Mouse (Mus musculus) MEL (cell line): Measurements from ENCODE around the gene Fam166a. TPM values are rescaled to one million over a fixed set of nuclear protein-coding genes. Genes with fewer than 3 reads are reported as not detected.

ENCODE experiments used
- DNase-seq: peaks from one replicate; pipeline ENCODE4 v3.0.0; 2011; ENCODE audit warnings: low read depth, low spot score
- H3K27ac ChIP-seq: 2 replicates; pipeline ENCODE4 v1.5.1; 2012; ENCODE audit warnings: low read depth, mild to moderate bottlenecking, control low read depth, low read length, moderate library complexity; ENCODE audit not compliant: control insufficient read depth
- H3K27me3 ChIP-seq, 2 experiments: fragments of 150-350 bp in 1 of 2; sonication (generic) in 1 of 2; 2 replicates each; pipeline ENCODE4 v1.6.1; 2012; ENCODE audit warnings: low read length in 2 of 2, mild to moderate bottlenecking in 2 of 2, improper control_type of control experiment in 1 of 2, moderate library complexity in 1 of 2; ENCODE audit not compliant: insufficient read depth in 2 of 2, control insufficient read depth in 1 of 2
- H3K36me3 ChIP-seq, 2 experiments: 2 replicates each; pipeline ENCODE4 v1.6.1; 2012 to 2014; ENCODE audit warnings: low read length in 2 of 2, improper control_type of control experiment in 1 of 2, inconsistent platforms in 1 of 2, mild to moderate bottlenecking in 1 of 2; ENCODE audit not compliant: insufficient read depth in 2 of 2, control insufficient read depth in 1 of 2
- H3K4me1 ChIP-seq, 2 experiments: fragments of 150-350 bp in 1 of 2; sonication (generic) in 1 of 2; 2 replicates each; pipeline ENCODE4 v1.6.1; 2012; ENCODE audit warnings: low read length in 2 of 2, improper control_type of control experiment in 1 of 2, mild to moderate bottlenecking in 1 of 2; ENCODE audit not compliant: insufficient read depth in 2 of 2, control insufficient read depth in 1 of 2
- H3K4me3 ChIP-seq, 2 experiments: fragments of 150-350 bp in 1 of 2; sonication (generic) in 1 of 2; 2 replicates each; pipeline ENCODE4 v1.5.1; 2012; ENCODE audit warnings: low read depth in 2 of 2, low read length in 2 of 2, mild to moderate bottlenecking in 2 of 2, moderate library complexity in 2 of 2, control low read depth in 1 of 2, improper control_type of control experiment in 1 of 2; ENCODE audit not compliant: control insufficient read depth in 1 of 2, insufficient read depth in 1 of 2
- H3K79me2 ChIP-seq: 2 replicates; pipeline ENCODE4 v1.6.1; 2012; ENCODE audit warnings: mild to moderate bottlenecking, low read length, moderate library complexity; ENCODE audit not compliant: control insufficient read depth, poor library complexity, insufficient read depth
- H3K9ac ChIP-seq: 2 replicates; pipeline ENCODE4 v1.6.1; 2012; ENCODE audit warnings: low read depth, mild to moderate bottlenecking, control low read depth, low read length, moderate library complexity; ENCODE audit not compliant: control insufficient read depth, poor library complexity, severe bottlenecking
- H3K9me3 ChIP-seq: fragments of 150-350 bp; sonication (generic); replicated peaks from 2 replicates; pipeline ENCODE4 v1.6.1; 2012; ENCODE audit warnings: mild to moderate bottlenecking, low read length, improper control_type of control experiment, moderate library complexity; ENCODE audit not compliant: insufficient read depth
- CHD2 ChIP-seq: IDR thresholded peaks from 2 replicates; pipeline ENCODE4 v1.6.1; 2011; ENCODE audit warnings: low read length, improper control_type of control experiment
- E2F4 ChIP-seq: IDR thresholded peaks from 2 replicates; pipeline ENCODE4 v1.6.1; 2011; ENCODE audit warnings: low read depth, low read length, improper control_type of control experiment, borderline replicate concordance
- EP300 ChIP-seq, 2 experiments: IDR thresholded peaks; 2 replicates each; pipeline ENCODE4 v1.6.1; 2011; ENCODE audit warnings: improper control_type of control experiment in 2 of 2, low read length in 2 of 2, low read depth in 1 of 2, mild to moderate bottlenecking in 1 of 2
- GABPA ChIP-seq: IDR thresholded peaks from 2 replicates; pipeline ENCODE4 v1.6.1; 2012; ENCODE audit warnings: low read depth, mild to moderate bottlenecking, inconsistent platforms, low read length, improper control_type of control experiment, moderate library complexity
- GATA1 ChIP-seq: IDR thresholded peaks from 2 replicates; pipeline ENCODE4 v1.6.1; 2011; ENCODE audit warnings: low read depth, low read length, improper control_type of control experiment
- MAFK ChIP-seq: IDR thresholded peaks from 2 replicates; pipeline ENCODE4 v1.6.1; 2011; ENCODE audit warnings: low read depth, mild to moderate bottlenecking, low read length, improper control_type of control experiment, borderline replicate concordance
- MEF2A ChIP-seq: IDR thresholded peaks from 2 replicates; pipeline ENCODE4 v1.6.1; 2014; ENCODE audit warnings: low read depth, mild to moderate bottlenecking, inconsistent platforms, low read length, improper control_type of control experiment; ENCODE audit not compliant: poor library complexity, insufficient replicate concordance, severe bottlenecking; ENCODE audit errors: extremely low read depth
- MXI1 ChIP-seq: IDR thresholded peaks from 2 replicates; pipeline ENCODE4 v1.6.1; 2011; ENCODE audit warnings: mild to moderate bottlenecking, low read depth, low read length, improper control_type of control experiment
- MYC ChIP-seq: IDR thresholded peaks from 2 replicates; pipeline ENCODE4 v1.6.1; 2011; ENCODE audit warnings: low read depth, mild to moderate bottlenecking, low read length, improper control_type of control experiment, moderate library complexity
- POLR2A ChIP-seq, 2 experiments: IDR thresholded peaks; 2 replicates each; pipeline ENCODE4 v1.6.1; 2011 to 2012; ENCODE audit warnings: low read length in 2 of 2, mild to moderate bottlenecking in 2 of 2, control low read depth in 1 of 2, improper control_type of control experiment in 1 of 2, low read depth in 1 of 2, moderate library complexity in 1 of 2; ENCODE audit not compliant: control insufficient read depth in 1 of 2, insufficient read depth in 1 of 2, poor library complexity in 1 of 2
- RAD21 ChIP-seq: IDR thresholded peaks from 2 replicates; pipeline ENCODE4 v1.6.1; 2011; ENCODE audit warnings: mild to moderate bottlenecking, low read depth, low read length, improper control_type of control experiment
- RCOR1 ChIP-seq: IDR thresholded peaks from 2 replicates; pipeline ENCODE4 v1.6.1; 2012; ENCODE audit warnings: low read depth, mild to moderate bottlenecking, inconsistent platforms, low read length, improper control_type of control experiment
- SIN3A ChIP-seq: IDR thresholded peaks from 2 replicates; pipeline ENCODE4 v1.6.1; 2012; ENCODE audit warnings: low read length, improper control_type of control experiment, inconsistent platforms
- SMC3 ChIP-seq: IDR thresholded peaks from 2 replicates; pipeline ENCODE4 v1.6.1; 2011; ENCODE audit warnings: low read depth, low read length, improper control_type of control experiment
- TCF12 ChIP-seq: IDR thresholded peaks from 2 replicates; pipeline ENCODE4 v1.6.1; 2014; ENCODE audit warnings: low read depth, mild to moderate bottlenecking, inconsistent platforms, low read length, improper control_type of control experiment, moderate library complexity
- UBTF ChIP-seq: IDR thresholded peaks from 2 replicates; pipeline ENCODE4 v1.6.1; 2012; ENCODE audit warnings: low read depth, mild to moderate bottlenecking, inconsistent platforms, low read length, improper control_type of control experiment, moderate library complexity, borderline replicate concordance; ENCODE audit not compliant: insufficient read depth
- ZC3H11A ChIP-seq: IDR thresholded peaks from 2 replicates; pipeline ENCODE4 v1.6.1; 2012; ENCODE audit warnings: low read depth, mild to moderate bottlenecking, inconsistent platforms, low read length, improper control_type of control experiment
- ZKSCAN1 ChIP-seq: IDR thresholded peaks from 2 replicates; pipeline ENCODE4 v1.6.1; 2012; ENCODE audit warnings: low read depth, mild to moderate bottlenecking, inconsistent platforms, low read length, improper control_type of control experiment, moderate library complexity
- ZMIZ1 ChIP-seq: IDR thresholded peaks from 2 replicates; pipeline ENCODE4 v1.6.1; 2012; ENCODE audit warnings: low read depth, mild to moderate bottlenecking, inconsistent platforms, low read length, improper control_type of control experiment, moderate library complexity
- ZNF384 ChIP-seq: IDR thresholded peaks from 2 replicates; pipeline ENCODE4 v1.6.1; 2012; ENCODE audit warnings: low read depth, mild to moderate bottlenecking, inconsistent platforms, low read length, improper control_type of control experiment
- polyA plus RNA-seq, 2 experiments: library from polyadenylated mRNA; stranded (reverse) in 1 of 2; unstranded in 1 of 2; fragments of >175 nt in 1 of 2; fragments of >200 nt in 1 of 2; gene quantifications; 2 replicates each; pipeline versions ENCODE4 v1.2.1 to v1.2.4; 2012; ENCODE audit warnings: low replicate concordance in 2 of 2, low read depth in 1 of 2; ENCODE audit not compliant: insufficient read length in 2 of 2, insufficient read depth in 1 of 2, missing spikeins in 1 of 2
- total RNA-seq: library from RNA; depleted of rRNA; stranded (reverse); fragments of 300-350 nt; gene quantifications from 2 replicates; pipeline ENCODE4 v1.2.3, GENCODE M21; 2012

Gene Fam166a
- total and polyA plus RNA-seq, 3 experiments = 1.1 to 15.6 TPM; not detected in 1

- H3K27me3 ChIP-seq = no peaks in the 10 kb centered on the region
- H3K27ac ChIP-seq = no peak overlapping the region
- H3K4me1 ChIP-seq = peaks cover 6 to 23% of the 10 kb centered on the region in 2 experiments
Measured at GRCm38 (mm10) chr2:25177076-25177475, 41.5 kb upstream of the Fam166a start.

GRCm38 (mm10) chr2:25177685-25178084 is 40.9 kb upstream of the Fam166a start:
- peaks cover 6 to 20% of the 10 kb centered on the region in 2 experiments for H3K4me1 ChIP-seq
- H3K79me2 ChIP-seq = peaks cover 8% of the 10 kb centered on the region
- TF ChIP-seq UBTF = no peak
- TF ChIP-seq ZMIZ1 = no peak
- TF ChIP-seq TCF12 = no peak
- no peak for TF ChIP-seq GABPA
- TF ChIP-seq ZC3H11A = no peak
- TF ChIP-seq MEF2A = no peak
- TF ChIP-seq RAD21 = no peak
- no peak for TF ChIP-seq MXI1
- TF ChIP-seq EP300 (IDR thresholded peaks at IDR 0.05; ENCODE audit: low read depth in 1 of 2, low read length in 2 of 2) = no peak
- TF ChIP-seq ZNF384 = no peak
- no peak for TF ChIP-seq SIN3A
- TF ChIP-seq E2F4 = no peak
- no peak for TF ChIP-seq SMC3
- no peak for TF ChIP-seq ZKSCAN1
- no peak for DNase-seq
- H3K9ac ChIP-seq = no peak overlapping the region
- no peak overlapping the region for H3K27ac ChIP-seq
- H3K27me3 ChIP-seq = no peaks in the 10 kb centered on the region
- H3K4me3 ChIP-seq = no peak overlapping the region
- peaks cover 0 to 11% of the 10 kb centered on the region in 2 experiments; a peak in 2 of 4 replicates for H3K36me3 ChIP-seq
- no peaks in the 10 kb centered on the region for H3K9me3 ChIP-seq

More at GRCm38 (mm10) chr2:25177076-25177475, 41.5 kb upstream of the Fam166a start:
- Histone ChIP-seq H3K9ac (no peak overlapping the region), H3K36me3 (peaks cover 0 to 11% of the 10 kb centered on the region in 2 experiments; a peak in 2 of 4 replicates), H3K79me2 (peaks cover 7% of the 10 kb centered on the region), H3K4me3 (no peak overlapping the region), H3K9me3 (no peaks in the 10 kb centered on the region)
- TF ChIP-seq MYC = no peak
- TF ChIP-seq MAFK = no peak
- TF ChIP-seq GATA1 = no peak
- no peak for TF ChIP-seq RCOR1
- TF ChIP-seq CHD2 = no peak
- TF ChIP-seq POLR2A (IDR thresholded peaks at IDR 0.05; ENCODE audit: control insufficient read depth in 1 of 2, insufficient read depth in 1 of 2, low read depth in 1 of 2, low read length in 2 of 2, poor library complexity in 1 of 2) = no peak
- no peak for DNase-seq
